Mouse (Mus musculus): ENCODE measurements around the gene Foxr1. TPM values are rescaled to one million over a fixed set of nuclear protein-coding genes. Genes with fewer than 3 reads are reported as not detected.

Gene Foxr1
- polyA plus RNA-seq, 1 experiment from 2014 or later: not detected

- peak overlapping the region; percentile 84 for H3K4me2 ChIP-seq
- 48% methylated on average over 14 of the region's 14 CpGs for WGBS
- no peaks in the 10 kb centered on the region for H3K9me3 ChIP-seq (ENCODE audit: control insufficient read depth, low read length)
- no peaks in the 10 kb centered on the region for H3K36me3 ChIP-seq (ENCODE audit: control insufficient read depth, insufficient read depth, low read length)
- H3K27me3 ChIP-seq (replicated peaks; ENCODE audit: control insufficient read depth, insufficient read depth, low read length): peaks cover 3% of the 10 kb centered on the region; the same call in 1 of the 2 replicates
- H3K9ac ChIP-seq (ENCODE audit: low read depth, low read length): peak overlapping the region; percentile 12; the same call in 1 of the 2 replicates
- peaks cover 69% of the 10 kb centered on the region for H3K4me1 ChIP-seq (replicated peaks; ENCODE audit: control insufficient read depth, insufficient read depth, low read length)
- H3K27ac ChIP-seq (ENCODE audit: low read depth, low read length): peak overlapping the region; percentile 64
- DNase-seq (ENCODE audit: low spot score) (no peak), ATAC-seq (replicated peaks; ENCODE audit: low FRiP score) (no peak)
- peak overlapping the region; percentile 25 for H3K4me3 ChIP-seq (ENCODE audit: low read depth, low read length)
Observed at GRCm38 (mm10) chr9:44485516-44486161, 44.7 kb upstream of the Foxr1 start.

DNA sequence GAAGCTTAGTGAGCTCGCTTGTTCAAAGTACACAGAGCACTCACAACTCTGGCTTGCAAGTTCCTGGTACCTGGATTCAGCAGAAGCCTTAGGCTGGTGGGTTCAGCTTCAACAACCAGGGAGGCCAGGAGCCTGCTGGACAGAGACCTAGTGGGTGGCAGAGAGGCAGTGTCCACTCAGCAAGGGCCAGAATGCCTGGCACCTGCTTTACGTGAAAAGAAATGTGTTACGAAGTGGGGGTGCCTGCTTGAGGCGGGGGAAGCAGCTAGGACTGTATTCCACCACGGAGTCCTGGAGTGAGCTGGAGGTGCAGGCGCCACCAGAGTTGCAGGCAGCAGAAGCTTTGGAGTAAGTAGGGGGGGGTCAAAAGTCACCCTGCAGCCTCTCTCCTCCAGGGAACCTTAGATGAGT, 44.2 kb upstream of the Foxr1 start:
- Histone ChIP-seq H3K36me3 (ENCODE audit: control insufficient read depth, insufficient read depth, low read length) (no peaks in the 10 kb centered on the region), H3K4me3 (ENCODE audit: low read depth, low read length) (peak overlapping the region; percentile 25), H3K4me1 (replicated peaks; ENCODE audit: control insufficient read depth, insufficient read depth, low read length) (peaks cover 64% of the 10 kb centered on the region), H3K9ac (ENCODE audit: low read depth, low read length) (peak overlapping the region; percentile 2; the same call in 1 of the 2 replicates), H3K4me2 (peak overlapping the region; percentile 84), H3K27ac (ENCODE audit: low read depth, low read length) (no peak overlapping the region; the same call in 1 of the 2 replicates), H3K9me3 (ENCODE audit: control insufficient read depth, low read length) (no peaks in the 10 kb centered on the region), H3K27me3 (replicated peaks; ENCODE audit: control insufficient read depth, insufficient read depth, low read length) (peaks cover 3% of the 10 kb centered on the region; the same call in 1 of the 2 replicates)
- WGBS: 46% methylated on average over 6 of the region's 6 CpGs
- ATAC-seq (replicated peaks; ENCODE audit: low FRiP score) (no peak), DNase-seq (ENCODE audit: low spot score) (no peak)

- Histone ChIP-seq H3K4me3 (ENCODE audit: low read depth, low read length) (peak overlapping the region; percentile 78), H3K27ac (ENCODE audit: low read depth, low read length) (0 out of 2 replicates have a peak overlapping the region, but pooled peaks have one; percentile 15), H3K9me3 (ENCODE audit: control insufficient read depth, low read length) (no peaks in the 10 kb centered on the region), H3K9ac (ENCODE audit: low read depth, low read length) (peak overlapping the region; percentile 80; the same call in 1 of the 2 replicates), H3K27me3 (replicated peaks; ENCODE audit: control insufficient read depth, insufficient read depth, low read length) (peaks cover 3% of the 10 kb centered on the region; the same call in 1 of the 2 replicates), H3K4me1 (replicated peaks; ENCODE audit: control insufficient read depth, insufficient read depth, low read length) (peaks cover 58% of the 10 kb centered on the region), H3K4me2 (peak overlapping the region; percentile 84), H3K36me3 (ENCODE audit: control insufficient read depth, insufficient read depth, low read length) (no peaks in the 10 kb centered on the region)
- 36% methylated on average over 7 of the region's 7 CpGs for WGBS
- ATAC-seq (replicated peaks; ENCODE audit: low FRiP score) (no peak), DNase-seq (ENCODE audit: low spot score) (no peak)
Observed at GRCm38 (mm10) chr9:44484311-44485104, 43.6 kb upstream of the Foxr1 start.

- peaks cover 51% of the 10 kb centered on the region for H3K4me1 ChIP-seq (replicated peaks; ENCODE audit: control insufficient read depth, insufficient read depth, low read length)
- H3K4me2 ChIP-seq: peak overlapping the region; percentile 84
- no peaks in the 10 kb centered on the region for H3K9me3 ChIP-seq (ENCODE audit: control insufficient read depth, low read length)
- H3K27ac ChIP-seq (ENCODE audit: low read depth, low read length): peak overlapping the region; percentile 73
- under 1% methylated on average over 12 of the region's 12 CpGs for WGBS
- no peaks in the 10 kb centered on the region for H3K36me3 ChIP-seq (ENCODE audit: control insufficient read depth, insufficient read depth, low read length)
- 0 out of 2 replicates have a peak, but pooled peaks have one; percentile 23 for ATAC-seq (replicated peaks; ENCODE audit: low FRiP score)
- peak overlapping the region; percentile 80 for H3K9ac ChIP-seq (ENCODE audit: low read depth, low read length)
- H3K4me3 ChIP-seq (ENCODE audit: low read depth, low read length): peak overlapping the region; percentile 78
- H3K27me3 ChIP-seq (replicated peaks; ENCODE audit: control insufficient read depth, insufficient read depth, low read length): peaks cover 3% of the 10 kb centered on the region; the same call in 1 of the 2 replicates
- no peak for DNase-seq (ENCODE audit: low spot score)
Observed at GRCm38 (mm10) chr9:44483510-44484044, 42.6 kb upstream of the Foxr1 start.

DNA sequence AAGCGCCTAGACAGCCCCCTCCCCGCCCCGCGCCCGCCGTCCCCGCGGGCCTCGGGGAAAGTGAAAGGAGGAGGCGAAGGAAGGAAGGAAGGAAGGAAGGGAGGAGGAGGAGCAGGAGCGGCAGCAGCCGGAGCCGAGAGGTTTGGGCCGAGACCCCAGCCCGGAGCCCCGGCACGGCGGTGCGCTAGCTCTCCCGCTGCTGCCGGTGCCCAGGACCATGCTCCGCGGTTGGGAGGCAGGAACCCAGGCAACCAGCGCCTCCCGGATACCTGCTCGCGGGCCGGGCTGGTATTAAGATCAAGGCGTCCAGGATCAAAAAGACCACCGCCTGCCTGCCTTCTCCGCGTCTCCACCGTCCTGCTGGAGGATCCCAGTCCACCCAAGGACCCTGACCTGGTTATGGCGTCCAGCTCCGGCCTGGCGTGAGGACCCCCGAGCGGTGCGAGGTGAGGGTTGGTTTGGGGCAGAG, 42.1 kb upstream of the Foxr1 start:
- no peaks in the 10 kb centered on the region for H3K36me3 ChIP-seq (ENCODE audit: control insufficient read depth, insufficient read depth, low read length)
- 0% methylated on average over 33 of the region's 39 CpGs for WGBS
- ATAC-seq (replicated peaks; ENCODE audit: low FRiP score): no peak
- peaks cover 48% of the 10 kb centered on the region for H3K4me1 ChIP-seq (replicated peaks; ENCODE audit: control insufficient read depth, insufficient read depth, low read length)
- H3K9ac ChIP-seq (ENCODE audit: low read depth, low read length): peak overlapping the region; percentile 80
- DNase-seq (ENCODE audit: low spot score): no peak
- peak overlapping the region; percentile 84 for H3K4me2 ChIP-seq
- peaks cover 3% of the 10 kb centered on the region; the same call in 1 of the 2 replicates for H3K27me3 ChIP-seq (replicated peaks; ENCODE audit: control insufficient read depth, insufficient read depth, low read length)
- peak overlapping the region; percentile 78 for H3K4me3 ChIP-seq (ENCODE audit: low read depth, low read length)
- H3K9me3 ChIP-seq (ENCODE audit: control insufficient read depth, low read length): no peaks in the 10 kb centered on the region
- H3K27ac ChIP-seq (ENCODE audit: low read depth, low read length): peak overlapping the region; percentile 73

DNA sequence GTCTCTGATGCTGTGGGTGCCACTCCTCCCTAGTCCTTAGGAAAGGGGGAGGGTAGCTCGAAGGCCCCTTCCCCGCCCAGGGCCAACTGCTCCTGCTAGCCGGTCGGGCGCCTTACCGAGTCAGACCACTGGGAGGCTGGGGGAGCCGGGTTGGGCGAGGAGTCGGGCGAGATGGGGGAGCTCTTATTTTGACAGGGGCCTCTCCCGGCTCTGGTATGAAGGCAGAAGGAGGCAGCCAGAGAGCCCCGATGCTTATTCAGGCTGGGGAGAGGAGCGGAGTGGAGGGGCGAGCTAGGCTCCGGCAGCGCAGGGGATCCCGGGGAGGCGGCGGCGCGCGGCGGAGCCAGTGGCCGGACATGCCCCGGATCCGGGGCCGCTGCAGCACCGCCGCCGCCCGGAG, 41.6 kb upstream of the Foxr1 start, which contains the start of gene Bcl9l:
TSS of gene Bcl9l (plus strand) at position 274 of the 400 bp plus-strand sequence.
- ATAC-seq (replicated peaks; ENCODE audit: low FRiP score) (peak; percentile 56), DNase-seq (ENCODE audit: low spot score) (peak; percentile 93)
- peak within 1 kb of the TSS; percentile 80 for H3K9ac ChIP-seq (ENCODE audit: low read depth, low read length)
- no peaks in the 10 kb centered on the region for H3K9me3 ChIP-seq (ENCODE audit: control insufficient read depth, low read length)
- under 1% methylated on average over 31 of the region's 31 CpGs for WGBS
- peaks cover 3% of the 10 kb centered on the region; the same call in 1 of the 2 replicates for H3K27me3 ChIP-seq (replicated peaks; ENCODE audit: control insufficient read depth, insufficient read depth, low read length)
- no peaks in the 10 kb centered on the region for H3K36me3 ChIP-seq (ENCODE audit: control insufficient read depth, insufficient read depth, low read length)
- H3K27ac ChIP-seq (ENCODE audit: low read depth, low read length): peak within 1 kb of the TSS; percentile 73
- peaks cover 48% of the 10 kb centered on the region for H3K4me1 ChIP-seq (replicated peaks; ENCODE audit: control insufficient read depth, insufficient read depth, low read length)
- peak within 1 kb of the TSS; percentile 78 for H3K4me3 ChIP-seq (ENCODE audit: low read depth, low read length)
- peak within 1 kb of the TSS; percentile 84 for H3K4me2 ChIP-seq

GRCm38 (mm10) chr9:44482112-44482511, 41.2 kb upstream of the Foxr1 start:
- Histone ChIP-seq H3K9ac (ENCODE audit: low read depth, low read length) (no peak overlapping the region), H3K4me1 (replicated peaks; ENCODE audit: control insufficient read depth, insufficient read depth, low read length) (peaks cover 46% of the 10 kb centered on the region), H3K27ac (ENCODE audit: low read depth, low read length) (peak overlapping the region; percentile 73; the same call in 1 of the 2 replicates), H3K27me3 (replicated peaks; ENCODE audit: control insufficient read depth, insufficient read depth, low read length) (peaks cover 3% of the 10 kb centered on the region; the same call in 1 of the 2 replicates), H3K4me3 (ENCODE audit: low read depth, low read length) (peak overlapping the region; percentile 78), H3K4me2 (peak overlapping the region; percentile 84), H3K9me3 (ENCODE audit: control insufficient read depth, low read length) (no peaks in the 10 kb centered on the region), H3K36me3 (ENCODE audit: control insufficient read depth, insufficient read depth, low read length) (no peaks in the 10 kb centered on the region)
- ATAC-seq (replicated peaks; ENCODE audit: low FRiP score): no peak
- no peak for DNase-seq (ENCODE audit: low spot score)
- WGBS: 4% methylated on average over 3 of the region's 3 CpGs

All from liver, embryonic 11.5 days (tissue).